Mouse (Mus musculus): ENCODE measurements at regions not wholly inside any gene's neighbourhood (a gene's known extent, or its start where the extent isn't known, plus 50 kb on each side); places are given as distances from the start of the nearest gene placed in this dataset.

DNA sequence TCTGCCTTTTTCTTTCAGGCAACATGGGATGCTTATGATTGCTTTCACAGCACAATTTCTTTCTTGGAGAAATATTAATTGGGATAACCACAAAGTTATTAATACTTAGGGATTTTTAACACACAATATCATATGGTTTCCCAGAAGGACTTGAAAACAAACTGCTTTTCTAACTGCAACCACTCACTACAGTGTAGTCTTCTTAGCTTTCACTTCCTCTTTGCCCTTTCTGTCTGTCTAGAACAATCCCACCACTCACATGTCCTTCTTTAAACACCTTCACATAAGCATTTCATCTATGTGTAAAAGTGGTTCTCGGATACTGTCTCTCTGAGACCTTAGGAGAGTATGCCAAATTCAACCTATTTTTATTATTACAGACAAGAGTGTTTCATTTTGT is 204.3 kb downstream of the C1d start:
- no peak for DNase-seq (ENCODE audit: low spot score)

DNA sequence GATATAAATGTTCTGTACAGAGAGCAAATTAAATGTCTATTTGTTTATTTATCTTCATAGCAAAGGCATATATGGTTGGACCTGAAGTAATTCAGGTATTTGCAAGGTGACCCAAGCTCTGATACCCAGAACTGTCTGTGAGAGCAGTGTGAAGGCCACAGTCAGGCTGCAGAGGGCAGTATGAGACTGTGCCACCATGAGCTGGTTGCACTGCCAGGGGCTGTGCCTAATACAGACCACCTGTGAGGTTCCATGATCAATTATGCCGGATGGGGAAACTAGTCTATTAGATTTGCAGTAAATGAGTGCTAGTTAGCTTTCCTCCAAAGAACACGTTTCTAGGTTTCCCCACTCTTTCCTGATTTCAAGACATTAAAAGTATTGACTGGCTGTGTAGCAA is 207.5 kb downstream of the C1d start:
- DNase-seq (ENCODE audit: low spot score), result no peak

DNA sequence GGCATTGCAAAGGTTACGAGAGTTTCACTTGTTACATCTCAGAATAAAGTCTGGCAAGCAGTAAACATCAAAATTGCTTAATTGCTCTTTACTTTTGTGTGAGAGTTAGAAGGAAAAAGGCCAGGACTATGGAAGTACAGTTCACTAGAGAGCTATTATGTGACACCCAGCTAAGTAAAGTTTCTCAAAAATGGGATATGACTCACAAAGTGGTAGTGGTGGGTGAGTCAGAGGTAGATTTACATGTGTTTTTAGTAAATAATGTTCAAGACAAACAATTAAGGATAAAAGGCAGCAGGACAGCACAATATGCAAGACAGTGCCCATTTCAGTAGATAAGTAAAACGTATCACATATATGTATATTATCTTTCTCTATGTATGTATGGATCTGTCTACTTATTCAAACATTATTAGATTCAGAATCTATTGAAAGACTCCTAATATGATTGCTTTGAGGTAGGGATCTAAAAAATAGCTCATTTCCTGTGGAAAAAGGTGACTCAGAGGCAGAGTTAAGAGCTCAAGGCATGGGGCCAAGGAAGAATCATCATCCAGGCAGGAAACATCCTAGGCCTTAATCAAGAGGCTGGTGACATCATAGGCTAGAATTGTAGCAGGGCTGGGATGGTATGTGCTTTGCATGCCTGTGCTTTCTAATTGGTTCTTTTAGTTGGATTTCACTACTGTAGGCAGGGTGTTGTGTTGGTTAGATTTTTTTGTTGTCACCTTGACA is 211.2 kb downstream of the C1d start:
- DNase-seq (ENCODE audit: low spot score), result peak; percentile 27

DNA sequence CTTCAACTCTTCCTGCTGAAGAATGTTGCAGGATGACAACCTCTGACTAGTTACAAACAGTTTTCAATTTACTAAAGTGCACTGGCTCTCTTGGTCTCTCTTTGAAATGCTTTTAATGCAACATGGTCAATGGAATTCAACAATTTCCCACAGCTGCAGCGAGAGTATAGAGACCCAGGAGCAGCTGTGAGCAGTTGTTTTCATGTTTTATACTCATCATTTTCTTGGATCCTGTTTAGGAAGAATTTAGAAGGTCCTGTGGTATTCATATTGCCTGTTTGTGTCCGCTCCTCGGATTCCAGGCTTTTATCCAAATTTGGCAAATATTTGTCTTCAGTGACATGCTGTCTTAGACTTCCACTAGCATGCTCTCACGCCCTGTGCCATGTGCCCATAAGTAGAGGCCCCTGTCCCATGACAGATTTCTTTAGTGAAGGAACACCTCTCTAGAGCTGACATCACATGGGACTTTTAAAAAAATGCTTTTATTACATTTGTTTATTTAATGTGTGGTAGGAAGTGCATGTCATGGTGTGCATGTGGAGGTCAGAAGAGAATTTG is 224.1 kb downstream of the C1d start:
- no peak for DNase-seq (ENCODE audit: low spot score)

DNA sequence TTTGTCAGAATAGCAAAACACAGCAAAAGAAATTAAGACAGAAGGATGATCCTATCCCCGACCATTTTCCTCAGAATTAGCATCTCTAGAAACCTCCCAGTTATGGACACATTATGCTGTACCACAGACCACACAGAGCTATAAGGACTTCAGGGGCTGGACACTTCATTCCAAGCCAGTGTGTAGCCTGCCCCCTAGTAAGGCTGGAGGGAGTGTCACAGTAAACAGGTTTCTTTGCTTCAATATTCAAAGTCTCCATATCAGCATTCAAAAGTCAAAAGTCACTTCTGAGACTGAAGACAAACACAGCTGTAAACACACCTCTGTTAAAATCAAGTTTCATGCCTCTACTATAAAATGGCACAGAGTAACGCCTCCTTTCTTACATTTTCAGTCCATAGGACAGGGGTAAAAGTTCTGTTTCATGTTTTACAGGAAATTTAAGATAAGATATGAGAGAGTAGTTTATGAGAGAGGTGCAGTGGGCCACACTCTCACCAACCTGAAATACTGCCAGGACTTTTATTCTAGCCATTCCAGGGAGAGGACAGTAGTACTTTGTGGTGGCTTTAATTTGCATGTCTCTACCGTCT is 226.6 kb downstream of the C1d start:
- DNase-seq (ENCODE audit: low spot score), result no peak

DNA sequence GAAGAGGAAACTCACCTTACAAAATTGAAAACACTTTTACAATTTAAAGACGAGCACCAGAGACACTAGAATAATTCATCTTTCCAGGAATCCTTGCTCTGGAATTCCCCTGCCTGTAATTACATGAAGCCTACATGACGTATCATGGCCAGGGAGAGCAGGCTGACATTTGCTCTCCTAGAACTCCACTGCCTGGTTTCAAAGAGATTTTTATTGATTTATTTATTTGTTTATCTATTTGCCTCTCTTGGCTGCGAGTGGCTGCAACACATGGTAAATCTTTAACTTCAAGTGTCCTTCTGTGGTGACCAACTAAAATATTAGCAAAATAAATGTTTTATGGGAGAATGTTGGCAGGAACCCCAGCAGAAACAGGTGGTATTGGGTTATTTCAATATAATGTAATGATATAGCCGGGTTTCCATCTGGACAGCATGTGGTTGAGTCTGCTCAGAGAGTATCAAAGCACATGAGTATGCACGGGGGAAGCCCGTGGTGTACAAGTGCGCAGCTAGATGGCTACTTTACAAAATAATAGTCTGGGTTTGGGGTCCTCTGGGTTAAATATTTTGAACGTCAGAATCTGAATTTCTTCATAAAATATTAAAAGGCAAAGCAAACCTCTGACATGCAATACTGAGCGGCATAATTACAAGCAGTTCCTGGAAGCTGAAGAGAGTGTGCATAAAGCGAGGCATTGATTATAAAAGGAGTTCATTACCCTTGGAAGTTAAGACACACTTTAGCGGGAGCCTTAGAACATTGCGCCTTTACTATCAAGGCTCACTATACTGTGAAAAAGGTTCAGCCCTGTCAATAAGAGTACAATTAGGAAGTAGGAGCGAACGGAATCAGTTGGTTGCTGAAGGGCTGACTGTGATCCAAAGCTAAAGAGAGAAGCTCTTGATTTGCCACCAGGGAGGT is 244.0 kb downstream of the C1d start:
- DNase-seq (ENCODE audit: low spot score), result no peak

DNA sequence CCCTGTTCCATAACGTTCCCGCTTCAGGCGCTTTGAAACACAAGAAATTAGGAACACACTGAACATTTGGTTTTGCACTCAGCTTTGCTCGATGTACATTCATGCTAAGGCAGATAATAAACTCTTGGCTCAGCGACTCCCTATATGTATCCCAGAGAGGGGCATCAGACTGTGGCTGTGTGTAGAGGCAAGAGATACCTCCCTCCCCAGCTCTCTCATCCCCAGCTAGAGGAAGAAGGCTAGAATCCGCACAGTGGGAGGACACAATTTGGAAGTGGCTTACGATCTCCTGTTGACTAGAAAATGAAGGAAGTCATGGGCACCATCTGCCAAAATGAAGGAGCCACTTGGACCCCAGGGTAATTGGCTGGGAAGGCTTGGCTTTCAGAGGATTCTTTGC is 244.7 kb downstream of the C1d start:
- no peak for DNase-seq (ENCODE audit: low spot score)

DNA sequence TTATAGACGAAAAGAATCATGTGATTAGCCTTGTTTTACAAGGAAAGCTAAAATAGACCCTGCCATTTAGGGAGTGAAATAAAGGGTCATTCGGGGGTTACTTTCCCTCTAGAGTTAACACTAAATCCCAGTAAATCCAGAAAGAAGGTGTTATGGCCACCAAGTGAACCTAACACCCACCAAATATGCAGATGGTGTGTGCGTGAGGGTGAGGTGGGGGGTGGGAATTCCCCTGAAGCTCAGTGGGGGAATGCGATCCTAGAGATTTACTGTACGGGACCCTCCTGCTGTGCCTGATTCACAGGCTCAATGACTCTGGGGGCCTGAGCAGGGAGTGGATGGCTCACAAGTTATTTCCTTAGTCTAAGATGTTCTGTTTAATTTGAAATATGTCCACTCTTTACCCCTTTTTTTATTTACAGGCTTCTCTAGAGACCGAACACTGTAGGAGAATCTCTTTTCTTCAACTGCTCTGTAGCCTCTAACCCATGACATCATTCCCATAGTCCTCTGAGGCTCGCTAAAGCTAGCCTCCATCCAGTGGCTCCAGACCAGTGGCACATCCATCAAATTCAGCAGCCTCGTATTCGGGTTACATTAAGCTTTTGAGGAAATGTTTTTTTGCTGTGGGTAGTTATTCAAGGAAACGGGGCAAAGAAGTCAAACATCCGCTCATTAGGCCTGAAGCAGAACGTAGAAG is 265.0 kb downstream of the C1d start:
- no peak for DNase-seq (ENCODE audit: low spot score)

DNA sequence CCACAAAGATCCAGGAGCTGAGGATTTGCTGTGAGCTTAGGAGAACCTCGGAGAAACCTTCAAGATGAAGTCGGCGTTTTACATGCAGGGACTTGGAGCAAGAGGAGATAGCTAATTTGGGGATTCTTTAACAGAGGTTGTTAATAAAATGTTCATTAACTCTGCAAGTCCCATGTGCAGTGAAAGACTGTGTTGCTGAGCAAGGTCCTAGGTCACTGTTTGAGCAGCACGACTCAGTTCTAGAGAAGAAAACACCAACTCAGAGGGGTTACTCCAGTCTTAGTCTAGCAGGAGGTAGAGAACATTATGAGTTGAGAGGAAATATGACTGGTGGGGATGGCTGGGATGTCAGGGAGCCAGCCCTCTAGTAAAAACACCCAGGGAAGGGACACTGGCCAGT is 265.9 kb downstream of the C1d start:
- DNase-seq (ENCODE audit: low spot score), result no peak

DNA sequence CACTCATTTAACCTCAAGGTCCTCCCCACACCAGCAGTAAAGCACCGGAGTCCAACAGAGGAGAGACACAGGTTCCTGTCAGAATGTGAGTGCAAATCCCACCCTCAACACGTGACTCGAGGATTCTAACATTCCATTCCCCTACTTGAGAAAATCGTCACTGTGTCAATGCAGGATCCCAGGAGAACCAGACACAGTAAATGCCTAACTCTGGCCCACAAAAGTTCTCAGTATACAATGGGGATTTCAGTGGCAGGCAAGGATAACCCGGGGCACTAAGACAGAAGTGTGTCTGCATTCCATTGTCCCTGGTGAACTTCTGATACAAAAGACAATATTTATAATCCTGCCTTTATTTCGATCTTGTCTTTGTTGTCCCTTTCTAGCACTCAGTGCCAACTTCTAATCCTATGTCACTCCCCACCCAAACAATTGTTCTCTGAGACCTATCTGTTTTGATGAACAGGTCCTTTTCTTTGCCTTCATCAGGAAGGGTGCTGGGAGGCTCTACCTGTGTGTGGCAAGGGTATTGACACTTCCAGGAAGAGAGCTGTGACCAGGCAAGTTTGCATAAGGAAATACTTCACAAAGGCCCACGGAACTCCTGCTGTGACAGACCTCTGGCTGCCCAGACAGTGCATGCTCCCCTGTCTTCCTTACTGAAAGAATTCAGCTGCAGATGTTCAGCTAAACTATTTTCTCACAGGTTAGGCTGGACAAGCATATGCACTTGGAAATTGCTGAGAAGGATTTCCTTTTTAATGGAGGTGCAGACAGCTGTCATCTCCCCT is 267.8 kb downstream of the C1d start:
- DNase-seq (ENCODE audit: low spot score), result no peak

DNA sequence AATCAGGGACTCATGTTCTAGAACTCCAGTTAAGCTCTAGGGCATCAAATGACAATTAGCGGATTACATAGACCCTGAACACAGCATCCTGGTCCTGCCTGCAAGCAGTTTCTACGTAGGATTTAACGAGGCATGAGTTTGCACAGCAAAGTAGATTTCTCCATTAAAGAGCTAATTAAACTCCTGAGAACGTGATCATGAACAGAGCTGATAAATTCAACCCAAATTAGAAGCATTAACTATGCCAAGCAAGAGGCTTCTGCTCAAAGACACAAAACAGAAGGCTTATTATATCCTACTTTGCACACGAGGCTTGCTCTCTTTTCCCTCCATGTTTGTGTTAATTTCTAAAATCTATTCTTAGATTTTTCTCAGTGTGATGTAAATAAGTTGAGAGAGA is 269.1 kb downstream of the C1d start:
- DNase-seq (ENCODE audit: low spot score), result no peak

DNA sequence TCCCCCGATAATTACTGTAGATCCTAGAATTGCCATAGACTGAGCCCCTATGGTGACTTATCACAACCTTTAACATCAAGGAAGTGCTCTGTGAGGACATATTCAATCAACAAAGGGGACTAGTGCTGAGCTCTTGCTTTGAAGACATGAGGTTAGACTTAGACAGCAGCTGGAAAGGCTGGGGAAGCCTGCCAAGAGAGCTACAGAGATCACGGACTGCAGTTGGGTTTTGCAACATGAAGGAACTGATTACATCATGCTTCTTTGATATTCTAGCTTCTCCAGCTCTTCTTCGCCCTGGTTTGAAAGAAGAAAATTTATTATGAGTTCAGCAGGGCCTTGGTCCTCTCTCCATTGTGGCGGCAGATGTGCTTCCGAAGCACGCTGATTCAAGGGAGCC is 271.2 kb downstream of the C1d start:
- no peak for DNase-seq (ENCODE audit: low spot score)

DNA sequence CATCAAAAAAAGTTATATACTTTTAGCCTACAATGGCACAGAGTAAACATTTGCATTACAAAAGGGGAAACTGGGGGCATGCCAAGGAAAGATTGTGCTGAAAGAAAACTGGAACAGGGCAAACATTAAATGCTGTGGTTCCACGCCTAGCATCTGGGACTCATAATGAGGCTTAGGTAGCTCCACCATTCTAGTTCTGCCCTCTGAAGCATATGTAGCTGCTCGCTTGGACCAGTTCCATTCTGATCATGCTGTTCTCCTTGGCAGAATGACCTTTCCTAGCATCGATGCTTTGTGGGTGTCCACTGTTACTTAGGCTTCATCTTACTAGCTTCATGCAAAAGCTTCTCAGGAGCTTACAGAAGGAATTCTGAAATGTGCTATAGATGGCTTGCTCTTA is 276.3 kb downstream of the C1d start:
- DNase-seq (ENCODE audit: low spot score), result no peak

DNA sequence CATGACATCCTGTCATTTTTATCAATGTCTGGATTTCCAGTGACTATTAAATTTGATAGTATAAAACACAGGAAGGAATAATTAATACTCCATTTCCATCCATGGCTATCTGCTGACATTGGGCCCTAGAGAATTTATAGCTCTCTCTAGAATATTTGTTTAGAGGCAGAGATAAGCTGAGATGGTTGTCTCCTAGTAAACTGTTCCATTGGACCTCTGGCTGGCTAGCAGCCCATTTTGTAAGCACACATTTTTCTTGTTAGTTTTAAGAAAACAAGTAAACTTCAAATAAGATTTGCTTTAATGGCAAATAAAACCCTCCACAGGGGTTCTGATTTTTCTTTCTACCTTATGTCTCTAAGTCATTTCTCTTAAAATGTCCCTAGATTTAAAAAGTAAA is 288.9 kb downstream of the C1d start:
- no peak for DNase-seq (ENCODE audit: low spot score)

DNA sequence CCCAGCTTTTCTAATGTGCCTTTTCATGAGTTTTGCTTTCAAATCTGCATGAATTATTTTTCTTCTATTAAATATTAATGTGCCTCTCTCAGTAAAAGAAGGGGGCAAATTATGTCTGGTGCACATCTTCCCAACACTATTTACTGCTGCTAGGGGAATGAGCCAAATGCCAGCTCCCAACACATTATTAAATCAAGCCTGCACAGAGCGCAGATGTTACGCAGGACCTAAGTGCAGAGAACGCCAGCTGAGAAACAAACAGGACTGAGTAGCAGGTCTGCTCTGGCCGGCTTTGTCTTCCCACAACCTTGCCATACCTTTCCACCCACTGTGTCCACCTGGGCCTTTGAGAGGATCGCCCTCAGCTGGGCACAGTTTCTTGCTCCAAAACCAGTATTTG is 291.8 kb downstream of the C1d start:
- DNase-seq (ENCODE audit: low spot score), result no peak

DNA sequence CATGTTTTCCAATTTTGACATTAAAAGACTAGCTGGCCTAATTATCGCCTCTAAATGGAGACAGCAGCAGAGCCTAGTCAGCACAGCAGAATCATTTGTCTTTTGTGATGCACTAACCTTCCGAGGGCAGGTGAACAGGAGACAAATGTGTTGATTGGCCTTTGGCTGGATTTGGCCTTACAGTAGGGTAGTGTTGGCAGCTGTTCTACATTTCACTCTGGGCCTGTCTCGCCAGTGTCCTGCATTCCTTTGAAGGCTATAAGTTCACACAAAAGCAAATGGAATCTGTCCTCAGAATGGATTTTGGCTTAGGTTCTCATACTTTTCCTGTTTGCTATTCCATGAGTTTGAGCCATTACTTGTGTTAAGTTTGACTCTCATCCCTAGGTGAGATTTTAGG is 297.9 kb downstream of the C1d start:
- DNase-seq (ENCODE audit: low spot score), result no peak

DNA sequence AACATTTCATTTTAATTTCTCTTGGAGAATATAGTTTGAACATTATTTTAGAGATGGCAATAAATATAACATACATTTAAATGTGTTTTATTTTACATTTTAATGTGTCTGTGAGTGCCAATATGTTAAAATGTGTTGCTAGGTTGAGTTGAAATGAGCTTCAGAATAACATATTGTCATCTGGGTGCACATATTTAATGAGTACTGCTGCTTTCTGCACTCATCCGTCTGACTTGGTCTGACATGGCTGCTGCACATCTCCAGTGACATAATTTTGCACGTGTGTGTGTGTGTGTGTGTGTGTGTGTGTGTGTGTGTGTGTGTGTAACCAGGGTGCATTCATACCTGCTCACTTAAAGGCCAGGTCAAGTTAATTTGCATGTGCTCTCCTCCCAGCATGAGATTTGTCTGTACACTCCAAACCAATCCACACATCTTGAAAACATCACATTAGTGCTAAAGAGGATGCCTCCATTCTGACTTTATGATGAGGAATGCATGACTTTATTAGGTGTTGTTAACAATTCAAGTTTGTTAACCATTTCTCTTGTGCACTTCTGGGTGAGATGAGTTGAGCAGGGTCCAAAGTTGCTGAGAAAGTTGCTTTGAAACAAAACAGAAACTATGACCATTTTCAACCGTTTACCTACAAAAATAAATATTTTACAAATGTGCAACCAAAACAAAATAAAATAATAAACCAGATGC is 334.6 kb downstream of the C1d start:
- no peak for DNase-seq (ENCODE audit: low spot score)

DNA sequence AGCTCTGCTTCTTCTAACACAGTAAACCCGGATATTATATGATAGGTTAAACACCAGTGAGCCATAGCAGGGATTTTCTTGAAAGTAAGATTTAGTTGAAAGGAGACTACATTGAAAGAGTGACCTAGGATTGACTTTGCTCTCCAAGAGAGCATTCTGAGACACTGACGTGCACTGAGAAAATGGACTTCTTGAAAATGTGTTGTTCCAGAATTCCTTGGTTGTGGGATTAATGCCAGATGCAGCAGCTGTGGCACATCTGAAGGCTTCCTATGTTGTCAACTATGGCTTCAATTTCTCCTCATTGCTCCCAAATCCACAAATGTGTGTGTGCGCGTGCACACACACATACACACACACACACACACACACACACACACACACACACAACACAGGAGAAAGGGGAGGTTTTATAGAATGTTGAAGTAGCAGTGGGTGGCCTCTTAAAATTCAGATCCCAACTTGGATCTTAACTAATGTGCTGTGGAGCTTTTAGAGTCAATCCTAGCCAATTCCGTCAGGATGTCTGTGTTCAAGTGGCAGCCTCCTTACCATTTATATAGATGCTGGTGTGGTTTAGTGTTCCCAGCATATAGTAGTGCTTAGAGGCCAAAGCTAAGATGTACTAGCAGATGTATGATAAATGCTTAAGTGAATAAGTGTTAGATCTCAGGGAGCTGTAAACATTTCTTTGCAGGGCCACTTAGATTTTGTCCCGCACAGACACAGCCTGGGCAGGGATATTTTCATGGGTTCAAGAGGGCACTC is 346.5 kb downstream of the C1d start:
- no peak for DNase-seq (ENCODE audit: low spot score)

DNA sequence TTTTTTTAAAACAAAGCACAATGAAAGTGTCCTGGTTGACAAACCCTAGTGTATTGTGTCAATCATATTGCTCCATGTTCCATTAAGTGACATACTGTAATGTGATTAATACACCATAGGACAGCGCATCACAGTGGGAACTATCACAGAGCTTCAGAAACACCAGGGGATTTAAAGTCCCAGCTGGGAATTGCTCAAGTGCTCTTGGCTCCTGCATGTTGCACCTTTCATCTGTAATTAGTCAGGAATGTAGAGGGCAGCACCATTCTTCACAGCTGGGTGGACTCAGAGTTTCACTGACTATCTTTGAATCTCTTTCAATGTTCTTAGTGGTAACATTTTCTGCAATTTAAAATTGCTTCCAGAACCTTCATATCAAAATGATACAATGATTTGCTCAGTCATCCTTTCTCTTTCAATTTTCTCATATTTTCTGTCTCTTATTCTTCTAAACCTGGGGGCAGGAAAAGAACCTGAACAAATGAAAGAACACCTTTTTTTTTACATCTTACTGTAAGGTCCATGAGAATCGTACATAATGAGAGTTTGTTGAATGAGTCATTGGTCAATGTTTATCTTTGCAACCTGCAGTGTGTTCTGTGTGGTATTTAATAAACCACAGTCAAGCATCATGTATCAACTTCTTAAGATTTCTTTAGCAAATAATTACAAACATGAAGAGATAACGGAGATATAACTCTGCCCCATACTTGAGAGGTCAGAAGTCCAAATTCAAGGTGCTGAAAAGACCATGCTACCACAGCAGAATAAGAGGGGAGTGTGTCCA is 333.0 kb downstream of the Etaa1 start:
- DNase-seq (ENCODE audit: low spot score), result no peak

Measured in urinary bladder, postnatal 25 days (tissue).